Mouse (Mus musculus) embryonic facial prominence, embryonic 13.5 days (tissue): ENCODE results near the gene Gli1. TPM values are rescaled to one million over a fixed set of nuclear protein-coding genes. Genes with fewer than 3 reads are reported as not detected.

Experiments used
- ATAC-seq: fragments of 200-750 bp; cut with Nextera tagmentation; 2 replicates; pipeline ENCODE4 v1.8.0; 2017; ENCODE audit warnings: low read depth; ENCODE audit not compliant: insufficient number of reproducible peaks, insufficient read depth, low FRiP score, low TSS enrichment
- H3K27ac ChIP-seq: fragments of 300-500 bp; sonication (generic); 2 replicates; pipeline ENCODE4 v1.5.1; 2015; ENCODE audit warnings: moderate library complexity, mild to moderate bottlenecking, inconsistent platforms
- H3K27me3 ChIP-seq: fragments of 300-500 bp; sonication (generic); 2 replicates; pipeline ENCODE4 v1.6.1; 2015; ENCODE audit warnings: mild to moderate bottlenecking, inconsistent platforms
- H3K36me3 ChIP-seq: fragments of 300-500 bp; sonication (generic); 2 replicates; pipeline ENCODE4 v1.6.1; 2015; ENCODE audit warnings: mild to moderate bottlenecking, inconsistent platforms
- H3K4me1 ChIP-seq: fragments of 300-500 bp; sonication (generic); 2 replicates; pipeline ENCODE4 v1.6.1; 2015; ENCODE audit warnings: inconsistent platforms
- H3K4me2 ChIP-seq: fragments of 300-500 bp; sonication (generic); 2 replicates; pipeline ENCODE4 v1.6.1; 2015; ENCODE audit warnings: moderate library complexity, mild to moderate bottlenecking, inconsistent platforms
- H3K4me3 ChIP-seq: fragments of 300-500 bp; sonication (generic); 2 replicates; pipeline ENCODE4 v1.5.1; 2015; ENCODE audit warnings: mild to moderate bottlenecking, inconsistent platforms
- H3K9ac ChIP-seq: fragments of 300-500 bp; sonication (generic); 2 replicates; pipeline ENCODE4 v1.6.1; 2015; ENCODE audit warnings: mild to moderate bottlenecking, inconsistent platforms
- H3K9me3 ChIP-seq: fragments of 300-500 bp; sonication (generic); 2 replicates; pipeline ENCODE4 v1.6.1; 2016; ENCODE audit warnings: inconsistent platforms
- WGBS: fragments of 180-500 bp; shearing (Covaris S2); methylation state at CpG from one replicate; pipeline ENCODE4 v1.1.7; 2015; ENCODE audit warnings: mixed read lengths; 5-methylcytosine and 5-hydroxymethylcytosine counted together
- polyA plus RNA-seq: library from polyadenylated mRNA; unstranded; fragments of >200 nt; fragmentation: Nextera tagmentation; extraction: Ambion mirVana; gene quantifications from 2 replicates; pipeline ENCODE4 v1.2.1, GENCODE M21; 2015

The Gli1 gene
- polyA plus RNA-seq, 1 experiment from 2014 or later = 19.8 TPM

DNA sequence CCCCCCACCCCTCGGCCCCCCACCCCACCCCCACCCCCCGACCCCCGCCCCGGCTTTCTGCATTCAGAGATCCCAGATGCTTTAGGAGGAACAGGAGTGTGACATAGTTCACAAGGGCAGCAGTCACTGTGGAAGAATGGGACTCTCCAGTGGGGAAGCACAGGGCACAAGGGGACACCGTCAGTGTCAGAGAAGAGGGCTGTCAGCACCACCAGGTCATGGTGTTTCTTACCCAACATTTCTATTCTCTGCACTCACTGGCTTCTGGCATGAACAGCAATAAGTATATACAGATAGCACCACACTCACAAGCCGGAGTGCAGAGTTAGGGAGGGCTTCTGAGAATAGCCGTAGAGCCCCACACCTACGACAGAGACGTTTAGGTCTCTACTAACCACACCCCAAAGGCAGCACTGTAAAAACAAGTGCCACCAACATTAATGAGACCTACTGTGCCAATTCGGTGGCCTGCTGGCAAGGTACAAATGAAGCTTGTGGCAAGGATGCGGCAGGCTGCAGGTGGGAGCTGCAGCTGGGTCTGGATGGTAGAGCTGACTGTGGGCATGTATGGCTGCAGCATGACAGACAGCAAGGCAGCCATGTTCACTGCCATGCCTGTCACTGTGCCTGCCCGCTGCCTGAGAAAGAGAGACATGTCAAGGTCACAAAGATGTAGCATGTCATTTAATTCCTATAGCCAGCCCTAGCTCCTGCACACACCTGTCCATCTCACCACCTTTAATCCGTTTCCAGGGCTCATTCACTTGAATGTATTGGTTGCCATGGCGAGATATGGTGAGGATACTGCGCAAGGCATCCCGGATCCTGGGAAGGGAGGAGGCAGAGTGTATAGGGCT lies 44.5 kb downstream of the Gli1 start:
- 91% methylated on average over 16 of the region's 16 CpGs for WGBS
- H3K4me2 ChIP-seq = no peak overlapping the region
- H3K27ac ChIP-seq = no peak overlapping the region
- no peaks in the 10 kb centered on the region for H3K9me3 ChIP-seq
- peaks cover 14% of the 10 kb centered on the region for H3K4me1 ChIP-seq
- H3K36me3 ChIP-seq = peaks cover 91% of the 10 kb centered on the region
- no peak overlapping the region for H3K4me3 ChIP-seq
- H3K9ac ChIP-seq = 0 out of 2 replicates have a peak overlapping the region, but pooled peaks have one; percentile 4
- no peak for ATAC-seq
- H3K27me3 ChIP-seq = no peaks in the 10 kb centered on the region

- no peaks in the 10 kb centered on the region for H3K27me3 ChIP-seq
- ATAC-seq = no peak
- H3K4me3 ChIP-seq = no peak overlapping the region
- H3K27ac ChIP-seq = no peak overlapping the region
- H3K4me2 ChIP-seq = no peak overlapping the region
- H3K36me3 ChIP-seq = peaks cover 81% of the 10 kb centered on the region
- no peak overlapping the region for H3K9ac ChIP-seq
- peaks cover 24% of the 10 kb centered on the region for H3K4me1 ChIP-seq
- no peaks in the 10 kb centered on the region for H3K9me3 ChIP-seq
- WGBS = 90% methylated on average over 24 of the region's 24 CpGs
Measured at GRCm38 (mm10) chr10:127295986-127296794, 45.6 kb downstream of the Gli1 start.

DNA sequence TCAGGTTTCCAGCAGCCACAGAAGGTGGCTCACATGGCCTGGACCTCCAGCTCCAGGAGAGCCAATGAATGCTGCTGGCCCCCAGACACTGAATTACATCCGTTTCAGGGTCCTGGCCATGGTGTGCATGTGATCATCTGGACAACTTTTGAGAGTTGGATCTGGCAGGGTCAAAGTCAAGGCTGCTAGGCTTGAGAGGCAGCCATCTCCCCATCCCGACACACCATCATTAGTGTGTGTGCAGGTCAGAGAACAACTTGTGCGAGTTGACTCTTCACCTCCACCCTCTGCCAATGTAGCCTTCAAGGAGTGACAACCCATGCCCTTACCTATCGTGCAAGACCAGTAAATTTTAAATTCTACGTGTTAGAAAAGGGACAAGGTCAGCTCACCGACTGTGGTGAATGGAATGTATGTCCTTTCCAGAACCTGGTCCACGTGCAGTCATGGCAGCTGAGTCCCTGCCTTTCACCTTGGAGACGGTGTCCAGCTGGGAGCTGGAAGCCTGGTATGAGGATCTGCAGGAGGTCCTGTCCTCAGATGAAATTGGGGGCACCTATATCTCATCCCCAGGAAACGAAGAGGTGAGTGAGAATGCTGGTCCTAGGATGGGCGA lies 46.8 kb downstream of the Gli1 start:
- Histone ChIP-seq H3K9me3 (no peaks in the 10 kb centered on the region), H3K4me2 (no peak overlapping the region), H3K27me3 (no peaks in the 10 kb centered on the region), H3K4me1 (peaks cover 26% of the 10 kb centered on the region), H3K27ac (no peak overlapping the region), H3K4me3 (no peak overlapping the region), H3K36me3 (peaks cover 70% of the 10 kb centered on the region), H3K9ac (no peak overlapping the region)
- ATAC-seq = no peak
- 91% methylated on average over 10 of the region's 10 CpGs for WGBS

GRCm38 (mm10) chr10:127293590-127294113 lies 48.1 kb downstream of the Gli1 start:
- no peak overlapping the region for H3K4me2 ChIP-seq
- H3K36me3 ChIP-seq = peaks cover 56% of the 10 kb centered on the region
- no peak overlapping the region for H3K9ac ChIP-seq
- WGBS = 84% methylated on average over 3 of the region's 3 CpGs
- no peak overlapping the region for H3K4me3 ChIP-seq
- no peak overlapping the region for H3K27ac ChIP-seq
- no peak for ATAC-seq
- H3K4me1 ChIP-seq = peaks cover 34% of the 10 kb centered on the region
- H3K9me3 ChIP-seq = no peaks in the 10 kb centered on the region
- no peaks in the 10 kb centered on the region for H3K27me3 ChIP-seq

- WGBS = 76% methylated on average over 6 of the region's 6 CpGs
- no peak overlapping the region for H3K4me3 ChIP-seq
- no peak for ATAC-seq
- no peak overlapping the region for H3K27ac ChIP-seq
- H3K36me3 ChIP-seq = peaks cover 52% of the 10 kb centered on the region
- H3K4me1 ChIP-seq = peaks cover 35% of the 10 kb centered on the region
- H3K4me2 ChIP-seq = peak overlapping the region; percentile 89; the same call in 1 of the 2 replicates
- no peaks in the 10 kb centered on the region for H3K27me3 ChIP-seq
- no peaks in the 10 kb centered on the region for H3K9me3 ChIP-seq
- H3K9ac ChIP-seq = no peak overlapping the region
Measured at GRCm38 (mm10) chr10:127292987-127293538, 48.7 kb downstream of the Gli1 start.

- no peak for ATAC-seq
- WGBS = 46% methylated on average over 5 of the region's 5 CpGs
- H3K36me3 ChIP-seq = peaks cover 46% of the 10 kb centered on the region
- H3K4me3 ChIP-seq = peak overlapping the region; percentile 70
- no peaks in the 10 kb centered on the region for H3K9me3 ChIP-seq
- peak overlapping the region; percentile 81 for H3K9ac ChIP-seq
- H3K27me3 ChIP-seq = no peaks in the 10 kb centered on the region
- H3K4me1 ChIP-seq = peaks cover 45% of the 10 kb centered on the region
- H3K4me2 ChIP-seq = peak overlapping the region; percentile 89
- H3K27ac ChIP-seq = peak overlapping the region; percentile 97
Measured at GRCm38 (mm10) chr10:127291881-127292638, 49.7 kb downstream of the Gli1 start.

- no peaks in the 10 kb centered on the region for H3K9me3 ChIP-seq
- H3K9ac ChIP-seq = peak overlapping the region; percentile 81
- peak overlapping the region; percentile 89 for H3K4me2 ChIP-seq
- WGBS = 1% methylated on average over 19 of the region's 19 CpGs
- peak overlapping the region; percentile 97 for H3K27ac ChIP-seq
- no peaks in the 10 kb centered on the region for H3K27me3 ChIP-seq
- H3K4me1 ChIP-seq = peaks cover 53% of the 10 kb centered on the region
- peak; percentile 48 for ATAC-seq
- H3K36me3 ChIP-seq = peaks cover 46% of the 10 kb centered on the region
- peak overlapping the region; percentile 70 for H3K4me3 ChIP-seq
Measured at GRCm38 (mm10) chr10:127290930-127291880, 50.6 kb downstream of the Gli1 start.

DNA sequence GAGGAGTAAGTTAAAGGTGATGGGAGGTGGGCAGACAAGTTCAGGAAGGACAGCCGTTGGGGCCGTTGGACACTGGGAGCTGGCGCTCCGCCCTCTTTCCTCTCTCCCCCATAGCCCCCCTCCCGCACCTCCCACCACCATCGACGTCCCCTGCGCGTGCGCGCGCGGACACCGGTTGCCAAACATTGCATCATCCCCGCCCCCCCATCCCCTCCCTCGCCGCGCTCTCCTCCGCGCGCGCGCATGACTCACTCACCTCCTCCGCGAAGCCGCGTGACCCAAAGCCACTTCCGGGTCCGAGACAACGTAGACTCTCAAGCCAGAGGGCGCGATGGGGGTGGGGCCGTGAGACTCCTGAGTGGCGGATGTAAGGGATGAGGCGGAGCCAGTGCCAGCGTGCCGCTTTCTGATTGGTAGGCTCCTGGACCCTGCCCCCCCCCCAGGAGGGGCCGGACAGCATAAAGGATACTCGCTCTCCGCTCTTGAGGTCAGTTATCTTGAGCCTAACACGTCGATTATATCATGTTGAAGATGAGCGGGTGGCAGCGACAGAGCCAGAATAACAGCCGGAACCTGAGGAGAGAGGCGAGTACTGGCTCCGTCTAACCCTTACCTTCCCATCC lies 51.4 kb downstream of the Gli1 start:
- Histone ChIP-seq H3K27me3 (no peaks in the 10 kb centered on the region), H3K9me3 (no peaks in the 10 kb centered on the region), H3K4me1 (peaks cover 61% of the 10 kb centered on the region), H3K4me2 (peak overlapping the region; percentile 89), H3K36me3 (peaks cover 46% of the 10 kb centered on the region), H3K4me3 (peak overlapping the region; percentile 70), H3K27ac (peak overlapping the region; percentile 97), H3K9ac (peak overlapping the region; percentile 84)
- WGBS = under 1% methylated on average over 46 of the region's 47 CpGs
- ATAC-seq = peak; percentile 86

GRCm38 (mm10) chr10:127289573-127290191 lies 52.1 kb downstream of the Gli1 start:
- no peaks in the 10 kb centered on the region for H3K27me3 ChIP-seq
- peak overlapping the region; percentile 97 for H3K27ac ChIP-seq
- peaks cover 69% of the 10 kb centered on the region for H3K4me1 ChIP-seq
- peaks cover 46% of the 10 kb centered on the region for H3K36me3 ChIP-seq
- no peak for ATAC-seq
- H3K9me3 ChIP-seq = no peaks in the 10 kb centered on the region
- H3K9ac ChIP-seq = peak overlapping the region; percentile 84
- peak overlapping the region; percentile 70 for H3K4me3 ChIP-seq
- 3% methylated on average over 15 of the region's 15 CpGs for WGBS
- peak overlapping the region; percentile 89 for H3K4me2 ChIP-seq
